Mouse (Mus musculus): Measurements from ENCODE around the gene Cdc42bpa.

The Cdc42bpa gene

GRCm38 (mm10) chr1:180192866-180193265 lies 232.6 kb downstream of the Cdc42bpa start:
- no peak for DNase-seq (ENCODE audit: low read depth, low spot score)

GRCm38 (mm10) chr1:180193391-180193935 lies 233.2 kb downstream of the Cdc42bpa start:
- DNase-seq (ENCODE audit: low read depth, low spot score) = no peak

- no peak for DNase-seq (ENCODE audit: low read depth, low spot score)
Measured at GRCm38 (mm10) chr1:180194048-180194447, 233.8 kb downstream of the Cdc42bpa start.

GRCm38 (mm10) chr1:180194781-180195471 lies 234.7 kb downstream of the Cdc42bpa start:
- no peak for DNase-seq (ENCODE audit: low read depth, low spot score)

DNA sequence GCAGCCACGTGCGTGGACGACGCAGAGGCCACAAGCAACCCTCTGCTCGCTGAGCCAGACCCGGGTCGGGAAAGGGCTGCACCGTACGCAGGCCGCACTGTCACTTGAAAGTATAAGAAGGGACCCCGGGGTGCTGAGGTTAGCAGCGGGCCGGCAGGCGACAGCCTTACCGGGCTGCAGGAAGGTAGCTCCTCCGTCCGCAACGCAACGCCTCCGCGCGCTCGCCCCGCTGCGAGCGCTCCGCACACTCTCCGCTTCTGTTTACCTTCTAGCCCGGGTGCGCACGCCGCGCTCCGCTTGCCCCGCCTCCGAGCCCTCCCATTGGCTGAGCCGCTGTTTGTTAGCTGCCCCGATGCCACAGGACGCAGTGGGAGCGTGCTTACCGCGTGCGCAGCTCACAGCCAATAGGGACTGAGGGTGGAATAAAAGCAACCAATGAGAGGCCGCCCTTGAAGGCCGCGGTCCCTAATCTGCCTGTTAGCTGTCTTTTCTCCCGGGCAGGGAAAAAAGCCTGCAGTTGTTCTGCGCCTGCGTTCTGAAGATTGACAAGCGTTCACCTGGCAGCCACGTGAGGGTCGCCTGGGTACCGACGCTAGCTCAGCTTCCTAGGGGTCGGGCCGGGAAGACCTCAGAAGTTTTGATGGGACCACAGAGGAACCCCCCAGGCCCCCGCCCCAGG lies 235.6 kb downstream of the Cdc42bpa start:
- DNase-seq (ENCODE audit: low read depth, low spot score) = peak; percentile 93

- no peak for DNase-seq (ENCODE audit: low read depth, low spot score)
Measured at GRCm38 (mm10) chr1:180196508-180196907, 236.2 kb downstream of the Cdc42bpa start.

GRCm38 (mm10) chr1:180197956-180198355 lies 237.7 kb downstream of the Cdc42bpa start:
- no peak for DNase-seq (ENCODE audit: low read depth, low spot score)

- no peak for DNase-seq (ENCODE audit: low read depth, low spot score)
Measured at GRCm38 (mm10) chr1:180198959-180199714, 238.9 kb downstream of the Cdc42bpa start, which contains the start of gene Coq8a. Gene Coq8a (minus strand): TSS chr1:180199602.

DNA sequence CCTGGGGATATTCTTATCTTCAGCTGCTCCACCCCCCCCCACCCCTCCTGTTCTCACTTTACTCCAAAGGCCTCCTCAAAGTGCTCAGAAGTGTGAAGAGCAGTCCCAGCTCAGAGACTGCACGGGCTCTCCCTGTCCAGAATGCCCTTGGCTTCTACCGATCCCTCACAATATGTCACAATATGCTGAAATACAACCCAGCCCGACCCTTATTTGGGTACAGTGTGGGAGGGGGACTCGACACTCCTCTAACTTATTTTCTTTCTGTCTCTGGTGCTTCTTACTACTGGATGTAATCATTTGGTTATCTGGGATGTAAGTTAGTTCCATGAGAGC lies 239.4 kb downstream of the Cdc42bpa start:
- no peak for DNase-seq (ENCODE audit: low read depth, low spot score)

DNA sequence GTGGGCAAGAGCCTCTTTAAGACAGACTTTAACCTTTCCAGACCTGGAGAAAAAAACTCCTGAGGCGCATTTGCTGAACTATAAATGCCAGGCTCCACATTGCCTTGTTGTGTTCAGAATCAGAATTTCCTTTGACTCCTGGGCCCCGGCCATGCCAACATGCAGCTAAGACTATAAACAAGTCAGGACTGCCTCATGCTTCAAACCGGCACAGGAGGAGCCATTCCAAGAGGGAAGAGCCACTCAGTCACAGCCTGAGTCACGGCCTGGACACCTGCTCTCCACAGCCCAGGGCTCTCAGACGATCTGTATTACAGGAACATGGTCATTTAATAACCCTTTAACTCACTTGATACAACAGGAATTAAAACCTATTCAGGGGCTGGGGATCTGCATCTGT lies 240.4 kb downstream of the Cdc42bpa start:
- DNase-seq (ENCODE audit: low read depth, low spot score) = no peak

DNA sequence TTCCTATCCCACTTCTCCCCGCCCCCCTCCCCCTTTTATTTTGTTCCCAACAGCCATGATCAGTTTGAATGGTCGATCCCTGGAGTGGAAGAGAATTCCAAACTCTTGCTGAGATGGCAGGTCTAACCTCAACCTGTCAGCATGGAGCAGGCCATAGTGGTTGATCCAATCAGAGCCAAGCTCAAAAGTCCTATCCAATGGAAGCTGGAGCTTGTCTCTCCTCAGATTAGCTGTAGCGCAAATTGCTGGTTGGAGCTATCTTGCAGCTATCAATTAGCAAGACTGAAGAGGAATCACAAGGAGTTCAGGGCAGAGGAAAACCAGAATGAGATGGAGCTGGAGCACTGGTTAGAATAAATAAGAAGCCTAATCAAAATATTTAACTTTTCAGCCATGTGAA lies 248.1 kb downstream of the Cdc42bpa start:
- no peak for DNase-seq (ENCODE audit: low read depth, low spot score)

DNA sequence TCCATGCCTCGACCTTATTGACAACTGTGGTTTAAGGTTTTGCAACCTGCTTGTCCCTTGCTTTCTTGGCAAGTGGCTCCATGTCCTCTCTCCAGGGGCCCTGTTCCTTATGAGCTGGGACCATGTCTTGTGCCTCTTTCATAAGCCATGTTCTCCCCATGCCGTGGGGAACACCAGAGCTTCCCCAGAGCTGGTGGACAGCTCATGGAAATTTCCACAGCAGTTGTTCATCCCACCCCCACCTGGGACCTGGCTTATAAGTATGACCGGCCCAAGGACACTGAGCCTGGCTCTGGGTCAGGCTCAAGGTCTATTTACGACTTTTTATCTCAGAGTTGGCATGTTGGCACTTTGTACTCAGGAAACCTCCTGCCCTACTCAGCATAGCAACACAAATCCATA lies 249.8 kb downstream of the Cdc42bpa start:
- DNase-seq (ENCODE audit: low read depth, low spot score) = no peak

GRCm38 (mm10) chr1:180210781-180211271 lies 250.6 kb downstream of the Cdc42bpa start:
- DNase-seq (ENCODE audit: low read depth, low spot score) = no peak

DNA sequence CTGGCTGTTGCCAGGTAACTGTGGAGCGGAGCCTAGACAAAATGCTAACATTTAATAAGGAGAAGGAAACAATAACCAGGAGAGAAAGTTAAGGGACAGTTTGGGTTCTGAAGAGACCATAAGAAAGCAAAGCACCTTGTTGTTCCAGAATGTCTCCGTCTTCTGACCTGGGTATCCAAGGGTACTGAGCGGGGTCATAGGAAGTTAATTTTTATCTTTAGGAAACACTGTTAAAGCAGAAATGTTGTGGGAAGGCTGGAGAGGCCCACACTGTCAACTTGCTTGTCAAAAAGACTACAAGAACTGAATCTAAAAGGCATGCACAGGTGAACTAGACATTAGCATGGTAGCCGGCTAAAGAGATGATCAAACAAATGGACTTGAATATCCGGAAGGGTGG lies 252.6 kb downstream of the Cdc42bpa start:
- no peak for DNase-seq (ENCODE audit: low read depth, low spot score)

DNA sequence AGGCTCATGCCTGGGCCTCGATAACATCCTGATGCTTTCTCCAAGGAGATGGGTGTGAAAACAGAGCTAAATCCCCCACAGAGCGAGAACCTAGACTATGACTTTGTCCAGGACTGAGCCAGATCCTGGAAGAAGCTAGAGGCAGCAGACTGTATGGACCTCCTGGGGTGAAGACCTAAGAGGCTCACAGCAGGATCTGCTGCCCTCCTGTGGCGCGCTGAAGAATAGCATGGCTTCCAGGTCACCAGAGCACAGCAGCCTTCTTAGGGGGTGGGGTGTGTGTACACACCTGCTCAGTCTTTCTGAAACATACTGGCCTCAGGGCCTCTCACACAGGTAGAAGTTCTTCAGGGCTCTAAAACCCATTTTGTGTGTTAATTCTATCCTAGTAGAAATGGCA lies 254.8 kb downstream of the Cdc42bpa start:
- DNase-seq (ENCODE audit: low read depth, low spot score) = no peak

Measured in WW6 (cell line).